Mouse (Mus musculus): Measurements from ENCODE around the gene Sun1. TPM values are rescaled to one million over a fixed set of nuclear protein-coding genes. Genes with fewer than 3 reads are reported as not detected.

The Sun1 gene
- polyA plus RNA-seq, 1 experiment from 2014 or later: 20.0 TPM

GRCm38 (mm10) chr5:139227236-139227635 is 26.8 kb downstream of the Sun1 start:
- H3K9me3 ChIP-seq (replicated peaks): no peaks in the 10 kb centered on the region
- H3K27ac ChIP-seq (replicated peaks): no peak overlapping the region

GRCm38 (mm10) chr5:139227645-139228044 is 27.2 kb downstream of the Sun1 start:
- no peak overlapping the region for H3K4me2 ChIP-seq
- H3K9ac ChIP-seq: no peak overlapping the region
- H3K4me1 ChIP-seq (replicated peaks): peaks cover 17% of the 10 kb centered on the region
- H3K27me3 ChIP-seq: no peaks in the 10 kb centered on the region
- H3K36me3 ChIP-seq (replicated peaks): peaks cover 98% of the 10 kb centered on the region
- no peak overlapping the region for H3K4me3 ChIP-seq (replicated peaks)
- WGBS (ENCODE audit: insufficient replicate concordance): 86% methylated on average over 2 of the region's 2 CpGs
- H3K9me3 ChIP-seq (replicated peaks): no peaks in the 10 kb centered on the region
- no peak for ATAC-seq (ENCODE audit: insufficient read depth)
- no peak overlapping the region for H3K27ac ChIP-seq (replicated peaks)

More at GRCm38 (mm10) chr5:139227236-139227635, 26.8 kb downstream of the Sun1 start:
- Histone ChIP-seq H3K9ac (no peak overlapping the region), H3K27me3 (no peaks in the 10 kb centered on the region), H3K36me3 (replicated peaks) (peaks cover 97% of the 10 kb centered on the region), H3K4me3 (replicated peaks) (no peak overlapping the region), H3K4me1 (replicated peaks) (peaks cover 16% of the 10 kb centered on the region), H3K4me2 (no peak overlapping the region)
- WGBS (ENCODE audit: insufficient replicate concordance): 87% methylated on average over 4 of the region's 4 CpGs
- no peak for ATAC-seq (ENCODE audit: insufficient read depth)

- Histone ChIP-seq H3K4me2 (no peak overlapping the region), H3K36me3 (replicated peaks) (peaks cover 98% of the 10 kb centered on the region), H3K27ac (replicated peaks) (no peak overlapping the region), H3K4me3 (replicated peaks) (no peak overlapping the region), H3K9ac (no peak overlapping the region), H3K27me3 (no peaks in the 10 kb centered on the region), H3K9me3 (replicated peaks) (no peaks in the 10 kb centered on the region), H3K4me1 (replicated peaks) (peaks cover 17% of the 10 kb centered on the region)
- no peak for ATAC-seq (ENCODE audit: insufficient read depth)
- 91% methylated on average over 3 of the region's 3 CpGs for WGBS (ENCODE audit: insufficient replicate concordance)
These were observed 27.9 kb downstream of the Sun1 start for GRCm38 (mm10) chr5:139228318-139228717.

- ATAC-seq (ENCODE audit: insufficient read depth): no peak
- no peak overlapping the region for H3K4me3 ChIP-seq (replicated peaks)
- no peak overlapping the region for H3K9ac ChIP-seq
- H3K4me1 ChIP-seq (replicated peaks): peaks cover 17% of the 10 kb centered on the region
- no peaks in the 10 kb centered on the region for H3K27me3 ChIP-seq
- H3K27ac ChIP-seq (replicated peaks): no peak overlapping the region
- H3K9me3 ChIP-seq (replicated peaks): no peaks in the 10 kb centered on the region
- peaks cover 98% of the 10 kb centered on the region for H3K36me3 ChIP-seq (replicated peaks)
- no peak overlapping the region for H3K4me2 ChIP-seq
- WGBS (ENCODE audit: insufficient replicate concordance): 83% methylated on average over 3 of the region's 3 CpGs
These were observed 29.3 kb downstream of the Sun1 start for GRCm38 (mm10) chr5:139229716-139230115.

- Histone ChIP-seq H3K9me3 (replicated peaks) (no peaks in the 10 kb centered on the region), H3K4me2 (no peak overlapping the region), H3K9ac (no peak overlapping the region), H3K36me3 (replicated peaks) (peaks cover 100% of the 10 kb centered on the region), H3K4me1 (replicated peaks) (peaks cover 17% of the 10 kb centered on the region), H3K27ac (replicated peaks) (no peak overlapping the region), H3K4me3 (replicated peaks) (no peak overlapping the region), H3K27me3 (no peaks in the 10 kb centered on the region)
- 23% methylated on average over 3 of the region's 3 CpGs for whole genome bisulfite sequencing (ENCODE audit: insufficient replicate concordance)
- no peak for ATAC-seq (ENCODE audit: insufficient read depth)
These were observed 31.6 kb downstream of the Sun1 start for GRCm38 (mm10) chr5:139232083-139232482.

GRCm38 (mm10) chr5:139234423-139234822 is 34.0 kb downstream of the Sun1 start:
- Histone ChIP-seq H3K4me1 (replicated peaks) (peaks cover 17% of the 10 kb centered on the region), H3K27ac (replicated peaks) (no peak overlapping the region), H3K4me3 (replicated peaks) (no peak overlapping the region), H3K9me3 (replicated peaks) (no peaks in the 10 kb centered on the region), H3K9ac (no peak overlapping the region), H3K27me3 (no peaks in the 10 kb centered on the region), H3K4me2 (no peak overlapping the region), H3K36me3 (replicated peaks) (peaks cover 100% of the 10 kb centered on the region)
- WGBS (ENCODE audit: insufficient replicate concordance): 80% methylated on average over 4 of the region's 4 CpGs
- ATAC-seq (ENCODE audit: insufficient read depth): no peak

GRCm38 (mm10) chr5:139237436-139237835 is 37.0 kb downstream of the Sun1 start:
- 78% methylated on average over 4 of the region's 4 CpGs for WGBS (ENCODE audit: insufficient replicate concordance)
- Histone ChIP-seq H3K4me3 (replicated peaks) (no peak overlapping the region), H3K36me3 (replicated peaks) (peaks cover 100% of the 10 kb centered on the region), H3K9me3 (replicated peaks) (no peaks in the 10 kb centered on the region), H3K27me3 (no peaks in the 10 kb centered on the region), H3K27ac (replicated peaks) (no peak overlapping the region), H3K4me2 (no peak overlapping the region), H3K4me1 (replicated peaks) (no peaks in the 10 kb centered on the region), H3K9ac (no peak overlapping the region)
- no peak for ATAC-seq (ENCODE audit: insufficient read depth)

GRCm38 (mm10) chr5:139241022-139241761 is 40.8 kb downstream of the Sun1 start:
- H3K4me3 ChIP-seq (replicated peaks): no peak overlapping the region
- H3K4me1 ChIP-seq (replicated peaks): 0 out of 2 replicates have a peak, but pooled peaks cover under 1% of the 10 kb centered on the region
- H3K36me3 ChIP-seq (replicated peaks): peaks cover 100% of the 10 kb centered on the region
- 87% methylated on average over 15 of the region's 15 CpGs for WGBS (ENCODE audit: insufficient replicate concordance)
- H3K9ac ChIP-seq: no peak overlapping the region
- H3K9me3 ChIP-seq (replicated peaks): no peaks in the 10 kb centered on the region
- no peaks in the 10 kb centered on the region for H3K27me3 ChIP-seq
- H3K4me2 ChIP-seq: no peak overlapping the region
- no peak overlapping the region for H3K27ac ChIP-seq (replicated peaks)
- ATAC-seq (ENCODE audit: insufficient read depth): no peak

GRCm38 (mm10) chr5:139243384-139243783 is 42.9 kb downstream of the Sun1 start:
- Histone ChIP-seq H3K27me3 (no peaks in the 10 kb centered on the region), H3K27ac (replicated peaks) (no peak overlapping the region), H3K4me3 (replicated peaks) (no peak overlapping the region), H3K9ac (no peak overlapping the region), H3K9me3 (replicated peaks) (no peaks in the 10 kb centered on the region), H3K4me2 (no peak overlapping the region), H3K36me3 (replicated peaks) (peaks cover 100% of the 10 kb centered on the region), H3K4me1 (replicated peaks) (peaks cover 20% of the 10 kb centered on the region)
- 61% methylated on average over 1 of the region's 1 CpGs for WGBS (ENCODE audit: insufficient replicate concordance)
- ATAC-seq (ENCODE audit: insufficient read depth): peak; percentile 44; the same call in 1 of the 2 replicates

- no peak overlapping the region for H3K4me2 ChIP-seq
- 16% methylated on average over 3 of the region's 3 CpGs for WGBS (ENCODE audit: insufficient replicate concordance)
- H3K27me3 ChIP-seq: no peaks in the 10 kb centered on the region
- H3K9me3 ChIP-seq (replicated peaks): no peaks in the 10 kb centered on the region
- peaks cover 82% of the 10 kb centered on the region for H3K36me3 ChIP-seq (replicated peaks)
- H3K4me1 ChIP-seq (replicated peaks): peaks cover 33% of the 10 kb centered on the region
- H3K27ac ChIP-seq (replicated peaks): no peak overlapping the region; the same call in 1 of the 2 replicates
- H3K4me3 ChIP-seq (replicated peaks): no peak overlapping the region
- no peak overlapping the region for H3K9ac ChIP-seq
- no peak for ATAC-seq (ENCODE audit: insufficient read depth)
These were observed 47.3 kb downstream of the Sun1 start for GRCm38 (mm10) chr5:139247767-139248166.

- WGBS (ENCODE audit: insufficient replicate concordance): 82% methylated on average over 3 of the region's 3 CpGs
- H3K9me3 ChIP-seq (replicated peaks): no peaks in the 10 kb centered on the region
These were observed 48.4 kb downstream of the Sun1 start for GRCm38 (mm10) chr5:139248846-139249245.

More at GRCm38 (mm10) chr5:139248846-139249245, 48.4 kb downstream of the Sun1 start:
- ATAC-seq (ENCODE audit: insufficient read depth): no peak
- no peak overlapping the region for H3K9ac ChIP-seq
- peaks cover 43% of the 10 kb centered on the region for H3K4me1 ChIP-seq (replicated peaks)
- no peak overlapping the region for H3K27ac ChIP-seq (replicated peaks)
- H3K27me3 ChIP-seq: no peaks in the 10 kb centered on the region
- no peak overlapping the region for H3K4me3 ChIP-seq (replicated peaks)
- H3K36me3 ChIP-seq (replicated peaks): peaks cover 72% of the 10 kb centered on the region
- H3K4me2 ChIP-seq: no peak overlapping the region
